Mouse (Mus musculus) gastrocnemius, postnatal 14 days (tissue): ENCODE measurements around the gene Ndrg3. TPM values are rescaled to one million over a fixed set of nuclear protein-coding genes. Genes with fewer than 3 reads are reported as not detected.
"Not testable (repeated sequence)": the region's sequence is repeated elsewhere in the genome, so short reads cannot be mapped to it uniquely, and the experiment has no call there.

Experiments used
- DNase-seq: peaks from one replicate; pipeline ENCODE4 v3.0.0; 2021; ENCODE audit warnings: mixed read lengths
- intact Hi-C: fragments of 180-260 bp; cut with DNase I; formaldehyde crosslinking; loops from one replicate; pipeline ENCODE4 v1.15.1; 2025; ENCODE audit warnings: low total_unique reads
- total RNA-seq, 2 experiments: library from RNA; stranded (reverse); gene quantifications; 2 replicates each; pipeline ENCODE4 v1.2.3; 2021

Gene Ndrg3
- total RNA-seq, 2 experiments from 2014 or later, result 23.3 to 25.2 TPM

DNA sequence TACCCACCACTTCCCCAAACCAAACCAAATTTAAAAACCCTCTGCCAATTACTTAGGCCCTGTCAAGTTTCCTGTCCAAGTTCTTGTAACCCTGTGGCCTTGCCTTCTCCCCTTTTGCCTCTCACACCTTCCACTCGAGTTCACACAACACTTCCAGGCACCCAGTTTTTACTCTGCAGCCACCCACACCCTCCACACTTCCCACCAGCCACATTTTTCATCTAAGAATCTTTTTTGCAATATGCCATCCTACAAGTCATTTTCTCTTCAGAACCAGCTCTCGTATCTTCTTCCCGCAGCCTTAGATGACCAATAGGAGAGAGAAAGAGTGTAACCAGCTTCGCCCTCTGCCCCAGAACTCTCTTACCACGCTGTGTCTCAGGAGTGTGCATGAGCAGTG, 37.4 kb downstream of the Ndrg3 start:
- intact Hi-C loops, result no loop called here

DNA sequence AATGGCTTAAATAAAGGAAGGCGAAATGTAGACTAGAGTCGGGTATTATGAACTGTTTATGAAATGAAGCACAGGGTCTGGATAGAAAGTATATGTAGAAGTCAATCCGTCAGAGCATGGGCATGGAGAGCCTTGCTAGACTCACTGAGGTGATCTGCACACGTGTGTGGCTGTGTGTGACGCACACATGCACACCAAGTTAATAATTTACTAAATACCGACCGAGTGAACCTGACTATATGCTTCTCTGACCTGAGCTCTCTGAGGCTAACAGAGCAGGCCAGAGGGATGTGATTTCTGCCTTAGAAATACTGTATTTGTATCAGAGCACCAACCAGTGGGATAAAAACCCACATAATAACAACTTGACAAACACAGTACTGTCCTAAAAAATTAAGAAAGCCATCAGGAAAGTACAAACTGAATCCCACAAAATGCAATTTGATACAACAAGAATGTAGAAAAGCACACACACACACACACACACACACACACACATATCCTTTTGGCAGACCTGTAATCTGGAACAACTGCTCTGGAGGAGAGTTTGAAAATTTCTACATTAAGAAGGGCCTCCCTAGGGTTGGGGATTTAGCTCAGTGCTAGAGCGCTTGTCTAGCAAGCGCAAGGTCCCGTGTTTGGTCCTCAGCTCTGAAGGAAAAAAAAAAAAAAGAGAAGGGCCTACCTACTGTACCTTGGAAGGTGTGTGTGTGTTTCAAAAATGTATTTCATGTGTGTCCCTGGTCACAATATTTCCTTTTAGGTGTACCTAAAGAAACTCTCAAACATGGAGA, 40.4 kb downstream of the Ndrg3 start:
- no peak for DNase-seq
- intact Hi-C loops, result no loop called here

More for the DNA sequence above, 37.4 kb downstream of the Ndrg3 start:
- no peak for DNase-seq

DNA sequence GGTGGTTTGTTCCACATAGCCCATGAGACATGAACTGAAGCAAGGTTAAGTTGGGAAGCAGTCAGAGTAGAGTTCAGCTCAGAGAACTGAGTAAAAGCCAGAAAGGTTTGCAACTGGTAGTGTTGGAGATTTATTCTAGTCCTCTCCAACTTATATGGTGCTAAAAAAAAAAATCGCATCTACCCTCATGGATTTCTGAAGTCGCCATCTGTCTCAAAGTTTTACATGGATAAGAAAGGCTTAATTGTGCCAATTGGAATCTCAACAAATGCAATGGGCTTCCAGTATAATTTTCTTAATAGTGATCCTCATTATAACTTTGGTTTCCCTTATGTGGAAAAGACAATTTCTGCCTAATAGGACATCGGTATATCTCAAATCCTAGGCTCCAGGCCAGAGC, 41.0 kb downstream of the Ndrg3 start:
- intact Hi-C loops, result no loop called here
- no peak for DNase-seq

GRCm38 (mm10) chr2:156941523-156941922, 50.3 kb downstream of the Ndrg3 start:
- intact Hi-C loops, DNase-seq: not testable (repeated sequence)

- intact Hi-C loops, DNase-seq: not testable (repeated sequence)
Observed at GRCm38 (mm10) chr2:156939926-156940325, 51.9 kb downstream of the Ndrg3 start.

GRCm38 (mm10) chr2:156937795-156938194, 54.1 kb downstream of the Ndrg3 start:
- intact Hi-C loops, result no loop called here
- DNase-seq, result no peak

GRCm38 (mm10) chr2:156935005-156935404, 56.9 kb downstream of the Ndrg3 start:
- intact Hi-C loops, result no loop called here
- DNase-seq, result no peak

DNA sequence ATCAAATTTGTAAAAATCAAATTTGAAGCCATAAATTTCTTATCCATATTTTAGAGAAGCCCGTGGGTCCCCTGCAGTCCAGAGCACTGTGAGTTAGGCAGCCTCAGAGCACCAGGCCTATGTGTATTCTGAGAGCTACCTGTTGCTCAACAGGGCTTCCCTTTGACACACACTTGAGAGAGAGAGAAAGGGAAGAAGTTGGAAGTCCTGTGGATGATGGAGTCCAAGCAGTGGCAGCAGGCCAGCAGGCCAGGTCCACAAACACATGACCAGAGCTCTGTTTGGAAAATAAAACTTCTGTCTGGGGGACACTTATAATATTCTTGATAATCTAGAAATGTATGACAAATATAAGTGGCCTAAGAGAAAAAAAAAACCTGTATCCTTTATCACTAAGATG, 58.4 kb downstream of the Ndrg3 start:
- DNase-seq, result no peak
- intact Hi-C loops, result no loop called here

GRCm38 (mm10) chr2:156931421-156931820, 60.4 kb downstream of the Ndrg3 start:
- intact Hi-C loops, result no loop called here
- no peak for DNase-seq

- intact Hi-C loops, result no loop called here
Observed at GRCm38 (mm10) chr2:156930549-156930948, 61.3 kb downstream of the Ndrg3 start.

DNA sequence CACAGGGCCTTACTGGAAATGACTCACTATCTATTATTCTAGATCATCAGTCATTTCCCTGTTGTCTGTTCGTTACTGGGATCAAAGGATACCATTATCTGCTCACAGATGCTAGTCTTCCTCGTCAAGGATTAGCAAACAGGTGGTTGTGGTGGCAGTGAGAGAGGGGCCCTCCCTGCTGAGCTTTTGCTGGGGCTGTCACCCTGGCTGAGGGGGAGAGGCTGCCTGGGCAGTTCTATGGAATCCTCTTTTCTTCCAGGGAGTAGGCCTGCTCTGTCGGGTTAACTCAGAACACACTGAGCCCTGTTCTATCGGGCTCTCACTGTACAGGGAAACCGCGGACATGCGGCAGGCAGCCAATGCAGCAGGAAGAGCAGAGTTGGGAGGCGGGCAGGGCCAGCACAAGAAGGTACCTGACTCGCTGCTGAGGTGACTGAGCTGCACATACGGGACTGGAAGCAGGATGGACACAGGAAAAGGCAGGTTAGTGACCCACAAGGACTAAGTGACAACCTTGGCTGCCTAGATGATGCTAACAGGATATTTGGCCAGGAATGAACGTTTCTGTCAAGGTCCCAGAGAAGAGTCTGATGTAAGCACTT, 62.2 kb downstream of the Ndrg3 start:
- DNase-seq, result no peak
- intact Hi-C loops, result no loop called here

More at GRCm38 (mm10) chr2:156930549-156930948, 61.3 kb downstream of the Ndrg3 start:
- DNase-seq, result no peak

GRCm38 (mm10) chr2:156928606-156929005, 63.2 kb downstream of the Ndrg3 start:
- DNase-seq, result no peak
- intact Hi-C loops, result no loop called here

- intact Hi-C loops, result no loop called here
- DNase-seq, result no peak
Observed at GRCm38 (mm10) chr2:156927663-156928062, 64.2 kb downstream of the Ndrg3 start.

GRCm38 (mm10) chr2:156925611-156926010, 66.2 kb downstream of the Ndrg3 start:
- intact Hi-C loops, DNase-seq: not testable (repeated sequence)

DNA sequence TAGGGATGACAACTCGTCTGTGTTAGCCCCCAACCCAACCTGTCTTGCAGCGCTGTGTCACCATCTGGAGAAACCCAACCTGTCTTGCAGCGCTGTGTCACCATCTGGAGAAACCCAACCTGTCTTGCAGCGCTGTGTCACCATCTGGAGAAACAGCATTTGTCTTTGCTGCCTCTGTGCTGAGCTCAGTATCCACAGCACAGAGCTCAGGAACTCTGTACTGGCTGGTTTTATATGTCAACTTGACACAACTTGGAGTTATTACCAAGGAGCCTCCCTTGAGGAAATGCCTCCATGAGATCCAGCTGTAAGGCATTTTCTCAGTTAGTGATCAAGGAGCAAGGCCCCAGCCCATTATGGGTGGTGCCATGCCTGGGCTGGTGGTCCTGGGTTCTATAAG, 66.8 kb downstream of the Ndrg3 start:
- DNase-seq, intact Hi-C loops: not testable (repeated sequence)

DNA sequence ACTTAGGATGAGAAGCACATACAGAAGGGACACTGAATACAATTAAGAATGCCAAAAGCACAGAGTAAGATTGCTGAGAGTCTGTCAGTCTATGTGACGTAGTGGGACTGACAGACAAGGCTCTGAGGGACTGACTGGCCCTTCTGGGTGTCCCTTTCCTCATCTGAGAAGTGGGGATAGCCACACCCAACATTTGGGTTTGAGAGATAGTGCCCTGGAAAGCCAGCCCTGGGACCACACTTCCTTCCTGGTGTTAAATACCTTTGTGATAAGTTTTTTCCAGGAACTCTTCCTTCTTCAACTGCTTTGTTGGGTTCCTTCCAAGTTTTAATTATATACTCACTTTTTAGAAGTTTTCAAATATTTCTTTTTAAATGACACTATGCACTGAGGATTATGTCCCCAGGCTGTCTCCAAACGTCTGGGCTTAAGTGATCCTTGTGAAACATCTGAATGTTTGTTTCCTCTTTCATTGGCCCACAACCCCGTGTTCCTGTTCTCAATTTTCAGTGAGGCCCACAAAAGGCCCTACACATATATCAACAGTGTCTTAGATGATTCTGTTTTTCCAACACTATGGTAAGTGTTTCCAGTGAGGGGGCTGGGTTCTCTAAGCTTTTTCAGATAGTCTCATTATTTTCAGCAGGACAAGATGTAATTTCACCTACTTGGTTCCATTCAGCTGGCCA, 67.5 kb downstream of the Ndrg3 start:
- no peak for DNase-seq
- intact Hi-C loops, result no loop called here

- intact Hi-C loops, result no loop called here
- no peak for DNase-seq
Observed at GRCm38 (mm10) chr2:156923057-156923456, 68.8 kb downstream of the Ndrg3 start.

GRCm38 (mm10) chr2:156919796-156920195, 72.1 kb downstream of the Ndrg3 start:
- no peak for DNase-seq
- intact Hi-C loops, result no loop called here

DNA sequence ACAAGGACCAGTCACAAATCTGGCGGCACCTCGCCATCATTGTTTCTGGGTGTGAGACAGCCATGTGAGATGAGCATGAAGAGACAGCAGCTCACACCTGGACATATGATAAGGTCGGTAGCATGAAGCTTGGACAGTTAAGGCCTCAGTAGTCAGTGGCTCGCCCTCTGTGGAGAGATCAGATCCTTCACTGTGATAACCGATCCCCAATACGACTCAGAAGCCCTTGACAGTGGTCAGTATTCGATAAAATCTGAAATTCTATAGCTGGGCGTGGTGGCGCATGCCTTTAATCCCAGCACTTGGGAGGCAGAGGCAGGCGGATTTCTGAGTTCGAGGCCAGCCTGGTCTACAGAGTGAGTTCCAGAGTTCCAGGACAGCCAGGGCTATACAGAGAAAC, 72.7 kb downstream of the Ndrg3 start:
- intact Hi-C loops, DNase-seq: not testable (repeated sequence)

DNA sequence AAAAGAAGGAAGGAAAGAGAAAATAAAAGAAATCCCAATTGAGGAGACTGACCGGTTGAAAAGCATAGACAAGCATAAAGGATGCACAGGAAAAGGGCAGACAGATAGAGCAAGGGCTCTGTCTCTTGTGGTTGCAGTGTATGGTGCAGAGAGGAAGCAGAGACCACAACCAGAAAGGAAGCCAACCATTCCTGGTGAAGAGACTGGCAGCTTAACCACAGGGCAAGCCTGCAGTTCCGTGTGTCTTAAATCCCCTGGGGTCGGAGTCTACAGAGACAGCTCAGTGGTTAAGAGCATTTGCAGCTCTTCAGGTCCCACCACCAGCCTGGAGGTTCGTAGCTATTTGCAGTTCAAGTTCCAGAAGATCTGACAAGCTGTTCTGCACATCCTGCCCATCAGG, 73.3 kb downstream of the Ndrg3 start:
- intact Hi-C loops, result no loop called here
- DNase-seq, result no peak
